Mouse (Mus musculus) MEL (cell line): ENCODE data around the gene Hdgf. TPM values are rescaled to one million over a fixed set of nuclear protein-coding genes. Genes with fewer than 3 reads are reported as not detected.

ENCODE experiments used
- DNase-seq: peaks from one replicate; pipeline ENCODE4 v3.0.0; 2011; ENCODE audit warnings: low read depth, low spot score
- H3K27ac ChIP-seq: 2 replicates; pipeline ENCODE4 v1.5.1; 2012; ENCODE audit warnings: low read depth, mild to moderate bottlenecking, control low read depth, low read length, moderate library complexity; ENCODE audit not compliant: control insufficient read depth
- H3K27me3 ChIP-seq, 2 experiments: fragments of 150-350 bp in 1 of 2; sonication (generic) in 1 of 2; 2 replicates each; pipeline ENCODE4 v1.6.1; 2012; ENCODE audit warnings: low read length in 2 of 2, mild to moderate bottlenecking in 2 of 2, improper control_type of control experiment in 1 of 2, moderate library complexity in 1 of 2; ENCODE audit not compliant: insufficient read depth in 2 of 2, control insufficient read depth in 1 of 2
- H3K36me3 ChIP-seq, 2 experiments: 2 replicates each; pipeline ENCODE4 v1.6.1; 2012 to 2014; ENCODE audit warnings: low read length in 2 of 2, improper control_type of control experiment in 1 of 2, inconsistent platforms in 1 of 2, mild to moderate bottlenecking in 1 of 2; ENCODE audit not compliant: insufficient read depth in 2 of 2, control insufficient read depth in 1 of 2
- H3K4me1 ChIP-seq, 2 experiments: fragments of 150-350 bp in 1 of 2; sonication (generic) in 1 of 2; 2 replicates each; pipeline ENCODE4 v1.6.1; 2012; ENCODE audit warnings: low read length in 2 of 2, improper control_type of control experiment in 1 of 2, mild to moderate bottlenecking in 1 of 2; ENCODE audit not compliant: insufficient read depth in 2 of 2, control insufficient read depth in 1 of 2
- H3K4me3 ChIP-seq, 2 experiments: fragments of 150-350 bp in 1 of 2; sonication (generic) in 1 of 2; 2 replicates each; pipeline ENCODE4 v1.5.1; 2012; ENCODE audit warnings: low read depth in 2 of 2, low read length in 2 of 2, mild to moderate bottlenecking in 2 of 2, moderate library complexity in 2 of 2, control low read depth in 1 of 2, improper control_type of control experiment in 1 of 2; ENCODE audit not compliant: control insufficient read depth in 1 of 2, insufficient read depth in 1 of 2
- H3K79me2 ChIP-seq: 2 replicates; pipeline ENCODE4 v1.6.1; 2012; ENCODE audit warnings: mild to moderate bottlenecking, low read length, moderate library complexity; ENCODE audit not compliant: control insufficient read depth, poor library complexity, insufficient read depth
- H3K9ac ChIP-seq: 2 replicates; pipeline ENCODE4 v1.6.1; 2012; ENCODE audit warnings: low read depth, mild to moderate bottlenecking, control low read depth, low read length, moderate library complexity; ENCODE audit not compliant: control insufficient read depth, poor library complexity, severe bottlenecking
- H3K9me3 ChIP-seq: fragments of 150-350 bp; sonication (generic); replicated peaks from 2 replicates; pipeline ENCODE4 v1.6.1; 2012; ENCODE audit warnings: mild to moderate bottlenecking, low read length, improper control_type of control experiment, moderate library complexity; ENCODE audit not compliant: insufficient read depth
- E2F4 ChIP-seq: IDR thresholded peaks from 2 replicates; pipeline ENCODE4 v1.6.1; 2011; ENCODE audit warnings: low read depth, low read length, improper control_type of control experiment, borderline replicate concordance
- GATA1 ChIP-seq: IDR thresholded peaks from 2 replicates; pipeline ENCODE4 v1.6.1; 2011; ENCODE audit warnings: low read depth, low read length, improper control_type of control experiment
- HCFC1 ChIP-seq: IDR thresholded peaks from 2 replicates; pipeline ENCODE4 v1.6.1; 2012; ENCODE audit warnings: low read depth, mild to moderate bottlenecking, inconsistent platforms, low read length, improper control_type of control experiment, moderate library complexity
- KAT2A ChIP-seq: conservative IDR thresholded peaks from 2 replicates; pipeline ENCODE4 v1.6.1; 2012; ENCODE audit warnings: low read depth, low read length, improper control_type of control experiment, inconsistent platforms
- NELFE ChIP-seq: IDR thresholded peaks from 2 replicates; pipeline ENCODE4 v1.6.1; 2011; ENCODE audit warnings: low read depth, low read length, improper control_type of control experiment
- NRF1 ChIP-seq: IDR thresholded peaks from 2 replicates; pipeline ENCODE4 v1.6.1; 2014; ENCODE audit warnings: low read depth, mild to moderate bottlenecking, inconsistent platforms, low read length, improper control_type of control experiment, moderate library complexity; ENCODE audit not compliant: poor library complexity, insufficient read depth, severe bottlenecking
- POLR2AphosphoS5 ChIP-seq: IDR thresholded peaks from 2 replicates; pipeline ENCODE4 v1.6.1; 2012; ENCODE audit warnings: low read depth, borderline replicate concordance, mild to moderate bottlenecking, inconsistent platforms, low read length, moderate library complexity, mixed read lengths
- RAD21 ChIP-seq: IDR thresholded peaks from 2 replicates; pipeline ENCODE4 v1.6.1; 2011; ENCODE audit warnings: mild to moderate bottlenecking, low read depth, low read length, improper control_type of control experiment
- RCOR1 ChIP-seq: IDR thresholded peaks from 2 replicates; pipeline ENCODE4 v1.6.1; 2012; ENCODE audit warnings: low read depth, mild to moderate bottlenecking, inconsistent platforms, low read length, improper control_type of control experiment
- SIN3A ChIP-seq: IDR thresholded peaks from 2 replicates; pipeline ENCODE4 v1.6.1; 2012; ENCODE audit warnings: low read length, improper control_type of control experiment, inconsistent platforms
- UBTF ChIP-seq: IDR thresholded peaks from 2 replicates; pipeline ENCODE4 v1.6.1; 2012; ENCODE audit warnings: low read depth, mild to moderate bottlenecking, inconsistent platforms, low read length, improper control_type of control experiment, moderate library complexity, borderline replicate concordance; ENCODE audit not compliant: insufficient read depth
- USF1 ChIP-seq: IDR thresholded peaks from 2 replicates; pipeline ENCODE4 v1.6.1; 2014; ENCODE audit warnings: low read depth, mild to moderate bottlenecking, inconsistent platforms, low read length, improper control_type of control experiment, moderate library complexity
- ZKSCAN1 ChIP-seq: IDR thresholded peaks from 2 replicates; pipeline ENCODE4 v1.6.1; 2012; ENCODE audit warnings: low read depth, mild to moderate bottlenecking, inconsistent platforms, low read length, improper control_type of control experiment, moderate library complexity
- polyA plus RNA-seq, 2 experiments: library from polyadenylated mRNA; stranded (reverse) in 1 of 2; unstranded in 1 of 2; fragments of >175 nt in 1 of 2; fragments of >200 nt in 1 of 2; gene quantifications; 2 replicates each; pipeline versions ENCODE4 v1.2.1 to v1.2.4; 2012; ENCODE audit warnings: low replicate concordance in 2 of 2, low read depth in 1 of 2; ENCODE audit not compliant: insufficient read length in 2 of 2, insufficient read depth in 1 of 2, missing spikeins in 1 of 2
- total RNA-seq: library from RNA; depleted of rRNA; stranded (reverse); fragments of 300-350 nt; gene quantifications from 2 replicates; pipeline ENCODE4 v1.2.3, GENCODE M21; 2012

Hdgf gene
- total and polyA plus RNA-seq, 3 experiments, result 369 to 1,503 (median 519) TPM

DNA sequence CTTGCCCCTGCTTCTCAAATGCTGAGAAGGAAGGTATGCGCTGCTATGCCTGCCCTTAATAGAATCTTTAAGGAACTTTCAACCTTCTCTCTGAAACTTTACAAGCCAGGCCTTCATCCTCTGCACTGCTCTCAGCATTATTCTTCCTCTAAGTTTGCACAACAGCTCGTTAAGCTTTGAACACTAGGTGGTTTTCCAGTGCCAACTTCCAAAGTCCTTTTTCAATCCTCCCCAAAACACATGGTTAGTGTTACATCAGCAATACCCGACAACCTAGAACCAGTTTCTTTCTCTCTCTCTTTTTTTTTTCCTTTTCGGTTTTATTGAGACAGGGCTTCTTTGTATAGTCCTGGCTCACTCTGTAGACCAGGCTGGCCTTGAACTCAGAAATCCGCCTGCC is 27.9 kb downstream of the Hdgf start:
- Histone ChIP-seq H3K27ac (no peak overlapping the region), H3K79me2 (peaks cover 64% of the 10 kb centered on the region), H3K4me3 (no peak overlapping the region), H3K27me3 (no peaks in the 10 kb centered on the region), H3K9me3 (no peaks in the 10 kb centered on the region), H3K36me3 (peaks cover 29 to 32% of the 10 kb centered on the region in 2 experiments), H3K4me1 (peaks cover 0 to 16% of the 10 kb centered on the region in 2 experiments; a peak in 3 of 4 replicates), H3K9ac (no peak overlapping the region)
- TF ChIP-seq HCFC1, result no peak
- DNase-seq, result no peak

GRCm38 (mm10) chr3:87934501-87934900 is 28.4 kb downstream of the Hdgf start:
- Histone ChIP-seq H3K36me3 (peaks cover 29 to 33% of the 10 kb centered on the region in 2 experiments), H3K4me1 (peaks cover 0 to 16% of the 10 kb centered on the region in 2 experiments; a peak in 3 of 4 replicates), H3K9ac (no peak overlapping the region), H3K4me3 (no peak overlapping the region), H3K9me3 (no peaks in the 10 kb centered on the region)
- no peak for TF ChIP-seq ZKSCAN1
- TF ChIP-seq KAT2A, result no peak
- no peak for TF ChIP-seq RCOR1
- TF ChIP-seq RAD21, result no peak
- no peak for TF ChIP-seq USF1
- no peak for TF ChIP-seq UBTF
- TF ChIP-seq, all 39 proteins: peak for 0
- DNase-seq, result no peak
- no peaks in the 10 kb centered on the region for H3K27me3 ChIP-seq
- H3K79me2 ChIP-seq, result peaks cover 59% of the 10 kb centered on the region
- no peak overlapping the region for H3K27ac ChIP-seq

- Histone ChIP-seq H3K36me3 (peaks cover 29 to 38% of the 10 kb centered on the region in 2 experiments), H3K4me3 (no peak overlapping the region), H3K9me3 (no peaks in the 10 kb centered on the region), H3K9ac (no peak overlapping the region)
- TF ChIP-seq POLR2AphosphoS5 (no peak), GATA1 (no peak), NELFE (no peak), NRF1 (no peak), E2F4 (no peak), SIN3A (no peak)
- TF ChIP-seq, all 39 proteins: peak for 0
- no peak for DNase-seq
- peaks cover 55% of the 10 kb centered on the region for H3K79me2 ChIP-seq
- no peak overlapping the region for H3K27ac ChIP-seq
- peaks cover 0 to 16% of the 10 kb centered on the region in 2 experiments; a peak in 3 of 4 replicates for H3K4me1 ChIP-seq
- H3K27me3 ChIP-seq, result no peaks in the 10 kb centered on the region
These were observed 29.1 kb downstream of the Hdgf start for GRCm38 (mm10) chr3:87935201-87935600.
